Mouse (Mus musculus): ENCODE results near the gene Pwp2.
"Not testable (repeated sequence)": the region's sequence is repeated elsewhere in the genome, so short reads cannot be mapped to it uniquely, and the experiment has no call there.

Gene Pwp2

DNA sequence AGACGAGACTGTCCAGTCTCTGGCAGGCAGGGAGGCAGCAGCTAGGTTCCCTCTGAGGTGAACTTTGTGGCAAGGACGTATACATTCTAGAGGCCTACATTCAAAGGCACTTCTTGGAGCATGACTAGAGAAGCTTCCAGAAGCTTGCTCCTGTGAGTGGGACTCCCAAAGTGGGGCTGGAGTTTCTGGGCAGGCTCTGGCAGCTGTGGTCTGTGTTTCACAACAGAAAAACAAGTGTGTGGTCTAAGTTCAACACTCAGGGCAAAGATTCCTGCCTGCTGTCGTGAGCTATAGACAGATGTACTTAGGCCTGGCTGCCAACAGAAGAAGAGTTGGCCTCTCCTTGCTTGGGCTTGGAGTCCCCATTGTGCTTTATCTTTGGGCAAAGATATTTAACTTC lies 44.1 kb downstream of the Pwp2 start:
- no peak for DNase-seq (ENCODE audit: low spot score in 2 of 2)

DNA sequence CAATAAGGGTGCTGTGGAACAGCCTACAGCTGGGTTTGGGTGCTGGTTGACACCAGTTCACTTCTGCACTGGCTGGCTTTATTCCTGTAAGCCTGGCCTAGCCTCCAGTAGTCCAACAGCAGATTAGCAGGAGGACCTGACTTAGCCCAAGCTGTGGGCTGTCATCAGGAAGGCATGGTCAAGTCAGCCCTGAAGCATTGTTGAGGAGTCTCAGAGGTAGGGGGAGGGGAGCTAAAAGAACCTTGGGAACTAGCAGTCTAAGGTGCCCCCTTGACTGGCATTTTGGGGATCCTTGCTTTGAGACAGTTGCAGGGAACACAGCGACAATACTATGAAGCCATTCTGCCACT lies 44.7 kb downstream of the Pwp2 start:
- DNase-seq (ENCODE audit: low spot score in 2 of 2) = no peak

DNA sequence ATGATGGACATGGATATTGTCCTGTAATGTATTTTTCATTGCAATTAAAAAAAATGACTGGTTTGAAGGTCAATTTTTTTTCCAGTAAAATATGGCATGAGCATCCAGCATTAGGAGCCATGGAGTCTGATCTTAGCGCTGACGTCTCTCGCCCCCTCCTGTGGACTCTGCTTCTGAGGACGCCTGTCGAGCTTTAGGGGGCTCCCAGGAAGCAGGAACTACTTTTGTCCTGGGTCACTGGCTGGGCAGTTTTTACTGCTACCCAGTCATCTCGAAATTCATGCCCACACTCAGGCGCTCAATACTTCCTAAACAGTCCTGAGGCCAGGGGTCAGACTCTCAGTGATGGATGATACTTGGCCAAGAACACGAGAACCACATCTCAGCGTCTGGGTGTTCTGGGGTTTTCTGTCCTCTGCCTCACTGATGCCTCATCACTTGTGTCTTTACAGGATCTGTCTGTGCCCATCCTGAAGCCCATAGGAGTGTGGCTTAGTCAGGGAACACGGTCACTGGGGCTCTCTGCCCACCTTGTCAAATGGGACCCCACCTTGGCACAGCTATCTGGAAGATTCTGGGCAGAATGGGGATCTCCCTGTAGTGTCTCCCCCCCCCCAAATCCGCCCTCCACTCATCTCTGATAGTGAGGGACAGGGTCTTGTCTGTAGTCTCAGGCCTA lies 45.2 kb downstream of the Pwp2 start:
- DNase-seq (ENCODE audit: low spot score in 2 of 2) = no peak

DNA sequence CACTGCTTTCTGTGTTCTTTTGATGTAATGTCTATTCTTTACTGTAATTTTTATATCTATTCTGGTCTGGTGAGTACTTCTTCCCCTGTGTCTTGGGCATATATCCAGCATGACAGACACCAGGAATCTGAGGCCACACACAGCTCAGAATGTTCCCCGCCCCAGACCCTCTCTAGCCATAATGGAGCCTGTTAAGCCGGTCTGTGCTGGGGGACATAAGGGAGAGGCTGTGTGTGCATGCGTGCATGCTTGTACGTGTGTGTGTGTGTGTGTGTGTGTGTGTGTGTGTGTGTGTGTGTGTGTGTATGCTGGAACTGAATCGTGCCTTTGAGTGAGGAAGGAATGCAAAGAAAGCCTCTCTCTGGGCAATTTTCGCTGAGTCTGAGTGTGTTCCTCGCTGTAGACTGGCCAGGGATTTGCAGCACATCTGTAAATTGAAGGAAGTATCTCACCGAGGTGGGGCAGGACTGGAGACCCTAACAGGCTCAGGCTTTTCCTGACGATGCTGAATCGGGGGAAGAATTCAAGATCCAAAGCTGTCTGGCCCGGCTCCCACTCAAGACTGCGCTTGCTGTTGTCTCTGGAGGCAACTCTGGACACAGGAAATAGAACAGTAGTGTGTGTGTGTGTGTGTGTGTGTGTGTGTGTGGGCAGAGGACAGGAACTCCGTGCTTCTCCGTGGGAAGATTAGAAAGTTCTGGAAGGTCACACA lies 46.0 kb downstream of the Pwp2 start:
- peak in 1 of 2 experiments; percentile 72 for DNase-seq (ENCODE audit: low spot score in 2 of 2)

DNA sequence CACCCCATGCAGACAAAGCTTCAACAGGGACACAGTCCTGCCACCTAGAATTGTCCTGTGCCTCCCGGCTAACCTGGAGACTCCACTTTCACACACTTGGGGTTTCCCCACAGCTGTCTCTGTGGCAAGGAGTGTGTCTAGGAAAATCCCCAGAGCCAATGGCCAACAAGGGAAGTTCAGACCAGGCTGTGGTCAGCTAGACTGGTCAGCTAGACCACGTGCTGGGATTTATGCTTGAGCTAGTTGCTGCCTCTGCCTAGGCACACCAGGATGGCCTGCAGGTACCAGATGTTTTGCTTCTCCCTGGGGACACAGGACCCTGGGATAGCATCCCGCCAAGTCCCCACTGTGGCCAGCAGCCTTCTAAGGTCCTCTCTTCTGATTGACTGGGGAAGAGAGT lies 47.8 kb downstream of the Pwp2 start:
- no peak for DNase-seq (ENCODE audit: low spot score in 2 of 2)

DNA sequence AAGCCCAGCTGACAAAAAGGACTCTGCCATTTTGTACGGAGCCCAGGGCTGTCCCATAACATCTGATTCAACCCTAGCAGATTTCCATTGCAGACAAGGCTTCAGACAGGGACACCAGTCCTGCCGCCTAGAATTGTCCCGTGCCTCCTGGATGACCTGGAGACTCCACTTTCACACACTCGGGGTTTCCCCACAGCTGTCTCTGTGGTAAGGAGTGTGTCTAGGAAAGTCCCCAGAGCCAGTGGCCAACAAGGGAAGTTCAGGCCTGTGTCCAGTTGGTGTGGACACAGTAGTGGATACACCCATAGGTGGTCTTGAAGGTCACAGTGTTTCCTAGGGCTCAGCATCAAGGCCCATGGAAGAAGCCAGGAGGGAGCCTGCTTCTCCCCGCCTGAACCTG lies 49.0 kb downstream of the Pwp2 start:
- no peak for DNase-seq (ENCODE audit: low spot score in 2 of 2)

DNA sequence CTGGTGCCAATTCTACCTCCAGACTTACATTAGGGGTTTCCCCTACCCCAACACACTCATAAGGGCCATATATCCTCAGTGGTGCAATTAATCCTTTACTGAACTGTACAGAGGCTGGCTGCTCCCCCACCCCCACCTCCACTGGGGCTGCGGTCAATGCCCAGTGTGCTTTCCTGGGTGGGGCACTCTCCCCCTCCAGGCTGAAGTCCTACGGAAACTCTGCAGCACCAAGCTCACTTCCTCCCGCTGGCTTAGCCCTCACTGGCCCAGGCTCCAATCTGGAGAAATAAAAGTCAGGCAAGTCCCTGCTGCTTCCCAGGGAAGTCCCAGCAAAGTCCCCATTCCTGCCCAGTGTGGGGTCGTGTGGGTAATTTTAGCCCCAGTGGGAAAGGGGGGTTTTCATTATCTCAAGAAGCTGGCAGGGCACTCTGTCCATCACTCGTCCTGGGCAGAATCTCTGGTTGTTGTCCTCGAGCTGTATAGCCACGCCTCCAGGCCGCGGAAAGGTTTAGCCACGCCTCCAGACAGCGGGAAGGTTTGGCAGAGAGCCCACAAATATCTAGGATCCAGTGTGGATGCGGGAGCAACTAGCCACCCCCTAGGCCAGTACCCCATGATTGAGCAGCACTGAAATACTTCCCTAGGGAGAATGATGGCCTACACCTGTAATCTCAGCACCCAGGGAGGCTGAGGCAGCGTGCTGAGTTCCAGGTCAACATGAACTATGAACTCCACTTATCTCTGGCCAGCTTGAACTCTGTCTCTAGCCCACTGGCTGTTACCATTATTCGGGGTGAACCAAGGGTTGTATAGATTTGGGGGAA lies 49.8 kb downstream of the Pwp2 start:
- DNase-seq (ENCODE audit: low spot score in 2 of 2) = no peak

DNA sequence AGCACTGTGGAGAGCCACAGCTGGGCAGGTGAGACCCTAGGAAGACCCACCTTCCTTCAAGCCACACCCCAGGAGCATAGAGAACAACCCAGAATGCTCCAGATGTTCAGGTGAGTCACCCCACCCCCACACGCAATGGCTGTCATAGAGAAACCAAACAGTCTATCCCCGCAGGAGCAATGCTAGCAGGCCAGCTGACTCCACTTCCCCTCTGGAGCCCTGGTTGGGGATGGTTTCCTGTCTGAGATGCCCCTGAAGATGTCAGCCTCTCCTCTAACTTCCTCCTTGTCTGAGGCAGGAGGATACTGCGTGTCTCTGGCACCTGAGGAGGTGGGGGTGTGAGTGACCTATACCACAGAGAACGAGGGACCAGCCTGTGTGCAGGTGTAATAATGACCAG lies 50.5 kb downstream of the Pwp2 start:
- DNase-seq (ENCODE audit: low spot score in 2 of 2) = no peak

DNA sequence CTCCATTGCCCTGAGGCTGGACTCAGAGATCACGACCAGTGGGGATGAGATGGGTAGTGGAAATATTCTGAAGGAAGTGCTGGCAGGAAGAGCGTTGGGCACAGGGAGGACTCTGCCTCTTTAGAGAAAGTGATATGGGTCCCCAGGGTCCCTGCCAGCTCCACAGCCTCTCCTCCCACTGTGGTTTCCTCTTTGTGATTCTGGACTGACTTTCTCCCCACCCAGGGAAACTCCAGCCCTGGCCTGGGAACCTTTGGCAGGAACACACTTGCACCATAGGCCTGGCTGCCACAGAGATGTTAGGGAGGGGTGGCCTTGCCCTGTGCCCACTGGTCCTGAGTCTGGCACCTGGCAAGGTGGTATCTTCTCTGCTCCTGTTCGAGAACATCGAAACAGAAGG lies 55.0 kb downstream of the Pwp2 start:
- no peak for DNase-seq (ENCODE audit: low spot score in 2 of 2)

DNA sequence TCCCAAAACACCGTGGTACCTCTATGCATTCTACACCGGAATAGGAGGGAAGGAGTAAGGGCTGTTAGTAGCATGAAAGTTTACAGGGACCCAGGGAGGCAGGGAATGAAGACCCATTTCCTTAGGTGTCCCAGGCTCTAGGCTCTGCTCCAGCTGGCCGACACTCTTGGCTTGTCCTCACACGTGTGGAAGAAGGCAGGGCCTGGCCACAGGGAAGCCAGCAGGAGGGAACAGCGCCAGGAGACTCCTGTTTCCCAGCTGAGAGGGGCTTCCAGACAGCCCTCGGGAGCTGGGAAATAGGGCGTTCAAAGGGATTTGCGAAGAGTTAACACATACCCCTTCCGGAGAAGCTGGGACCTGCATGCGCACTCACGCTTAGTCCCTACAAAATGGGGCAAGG lies 55.5 kb downstream of the Pwp2 start:
- peak in 1 of 2 experiments; percentile 53 for DNase-seq (ENCODE audit: low spot score in 2 of 2)

DNA sequence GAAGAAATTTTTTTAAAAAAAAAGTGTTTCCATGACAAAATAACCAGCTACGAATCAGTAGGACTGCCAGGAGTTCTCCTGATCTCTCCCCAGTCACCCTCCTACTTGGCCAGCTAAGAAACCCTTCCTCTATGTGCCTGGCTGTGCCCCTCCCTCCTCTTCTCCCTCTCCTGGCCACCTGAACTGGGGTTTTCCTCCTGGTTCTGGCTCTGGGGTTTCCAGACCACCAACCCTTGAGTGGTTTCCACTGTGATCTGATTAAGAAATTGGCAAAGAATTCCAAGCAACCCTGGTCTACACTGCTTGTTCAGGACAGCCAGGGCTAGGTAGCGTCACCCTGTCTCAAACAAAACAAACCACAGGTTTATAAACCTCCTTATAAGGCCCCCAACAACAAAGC lies 56.3 kb downstream of the Pwp2 start:
- DNase-seq (ENCODE audit: low spot score in 2 of 2) = no peak

DNA sequence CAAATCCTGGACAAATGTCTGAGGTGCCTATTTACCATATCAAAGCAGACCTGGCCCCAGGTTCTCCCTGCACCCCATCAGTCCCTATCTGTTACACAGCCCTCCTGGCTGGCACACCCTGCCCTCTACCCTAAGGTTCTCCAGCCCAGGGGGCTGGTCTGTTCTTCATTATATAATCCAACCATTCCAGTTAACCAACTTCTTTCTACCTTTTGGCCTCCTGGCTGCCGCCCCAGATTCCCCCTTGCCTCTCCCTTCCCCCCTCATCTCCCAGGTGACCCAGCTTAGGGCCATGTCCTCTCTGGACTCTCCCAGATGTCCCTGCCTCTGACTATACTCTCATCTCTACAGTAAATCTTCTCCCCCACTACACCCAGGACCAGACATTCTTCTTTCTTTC lies 57.0 kb downstream of the Pwp2 start:
- no peak for DNase-seq (ENCODE audit: low spot score in 2 of 2)

DNA sequence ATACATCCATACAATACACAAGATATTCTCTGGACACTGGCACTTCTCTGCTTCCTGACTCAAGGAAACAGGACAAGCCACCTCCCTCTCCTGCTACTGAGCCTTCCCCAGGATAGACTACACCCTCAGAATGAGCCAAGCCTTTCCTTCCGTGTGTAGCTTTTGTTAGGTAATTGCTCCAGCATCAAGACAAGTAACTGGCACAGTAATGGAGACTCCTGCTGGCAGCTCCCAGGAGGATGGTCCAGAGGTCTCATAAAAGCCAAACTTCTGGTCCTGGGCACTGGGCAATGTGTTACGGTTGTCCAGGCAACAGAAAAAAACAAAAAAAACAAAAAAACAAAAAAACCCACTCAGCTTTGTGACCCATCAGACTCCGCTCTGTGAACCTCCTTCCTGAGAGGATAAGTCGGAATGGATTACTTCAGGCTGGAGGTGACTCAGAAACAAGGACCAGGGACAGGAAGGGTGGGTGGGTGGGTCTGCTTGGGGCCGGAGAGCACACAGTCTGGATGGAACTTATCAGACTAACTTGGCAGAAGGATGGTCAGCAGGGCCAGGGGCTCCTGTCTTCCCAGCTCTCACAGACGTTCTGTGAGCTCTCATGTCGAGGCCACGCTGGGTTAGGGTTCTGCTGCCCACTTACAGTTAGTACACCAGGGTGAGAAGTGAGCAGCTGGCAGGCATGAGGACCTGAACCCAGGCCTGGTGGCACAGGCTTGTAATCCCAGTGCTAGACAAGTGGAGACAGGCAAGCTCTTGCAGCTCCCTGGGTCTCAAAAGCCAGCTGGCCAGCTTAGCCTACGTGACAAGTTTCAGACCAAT lies 57.7 kb downstream of the Pwp2 start:
- DNase-seq (ENCODE audit: low spot score in 2 of 2) = no peak

DNA sequence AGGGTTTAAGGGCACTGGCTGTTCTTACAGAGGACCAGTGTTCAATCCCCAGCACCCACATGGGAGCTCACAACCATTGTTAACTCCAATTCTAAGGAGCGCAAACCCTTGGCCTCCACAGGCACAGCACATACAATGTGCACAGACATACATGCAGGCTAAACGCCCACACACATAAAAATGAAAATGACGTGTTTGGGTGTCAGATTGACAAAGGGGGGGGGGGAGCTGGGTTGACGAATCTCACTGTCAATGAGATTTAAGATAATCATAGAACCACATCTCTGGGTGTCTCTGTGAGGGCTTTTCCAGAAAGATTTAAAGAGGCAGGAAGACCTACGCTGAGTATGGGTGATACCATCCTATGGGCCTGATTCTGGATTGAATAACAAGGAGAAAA lies 58.6 kb downstream of the Pwp2 start:
- DNase-seq (ENCODE audit: low spot score in 2 of 2) = no peak

DNA sequence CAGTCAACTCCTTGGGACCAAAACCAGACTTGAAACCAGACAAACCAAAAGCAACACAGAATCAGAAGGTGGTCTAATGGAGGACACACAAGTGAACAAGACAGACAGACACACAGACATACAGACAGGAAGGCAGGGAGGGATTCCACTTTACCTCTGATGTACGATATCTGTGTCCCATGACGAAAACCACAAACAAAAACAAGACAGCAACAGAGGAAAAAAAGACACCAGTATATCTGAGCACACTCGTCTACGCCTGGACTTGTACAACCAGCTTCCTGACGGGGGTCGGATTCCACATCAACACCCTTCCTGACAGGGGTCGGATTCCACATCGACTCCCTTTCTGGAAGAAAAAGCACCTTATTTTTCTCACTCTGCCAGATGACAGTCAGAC lies 59.9 kb downstream of the Pwp2 start:
- DNase-seq (ENCODE audit: low spot score in 2 of 2) = not testable (repeated sequence)

DNA sequence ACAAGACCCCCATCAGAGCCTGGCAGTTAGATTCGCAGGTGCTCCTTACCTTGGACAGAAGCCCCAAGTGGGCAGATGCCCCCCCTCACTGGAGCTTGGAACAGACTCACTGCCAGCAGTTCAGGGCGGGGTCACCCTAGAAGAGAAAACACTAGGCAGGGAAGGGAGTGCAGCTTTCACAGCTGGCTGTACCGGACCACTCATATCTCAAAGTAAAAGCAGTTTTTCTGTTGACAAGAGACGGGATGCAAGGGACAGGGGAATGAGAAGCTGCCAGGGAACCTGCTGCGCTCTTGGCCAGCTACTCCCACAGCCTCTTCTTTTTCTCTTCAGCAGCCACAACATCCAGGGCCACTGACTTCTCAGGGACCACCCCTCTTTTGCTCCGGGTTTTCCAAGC lies 60.8 kb downstream of the Pwp2 start:
- not testable (repeated sequence) for DNase-seq (ENCODE audit: low spot score in 2 of 2)
